Mouse (Mus musculus) urinary bladder, postnatal 25 days (tissue): ENCODE measurements around the gene Fbxo9.
"Not testable (repeated sequence)": the region's sequence is repeated elsewhere in the genome, so short reads cannot be mapped to it uniquely, and the experiment has no call there.

Source experiments
- DNase-seq: peaks from one replicate; pipeline ENCODE4 v3.0.0; 2022; ENCODE audit warnings: low spot score

Fbxo9 gene

DNA sequence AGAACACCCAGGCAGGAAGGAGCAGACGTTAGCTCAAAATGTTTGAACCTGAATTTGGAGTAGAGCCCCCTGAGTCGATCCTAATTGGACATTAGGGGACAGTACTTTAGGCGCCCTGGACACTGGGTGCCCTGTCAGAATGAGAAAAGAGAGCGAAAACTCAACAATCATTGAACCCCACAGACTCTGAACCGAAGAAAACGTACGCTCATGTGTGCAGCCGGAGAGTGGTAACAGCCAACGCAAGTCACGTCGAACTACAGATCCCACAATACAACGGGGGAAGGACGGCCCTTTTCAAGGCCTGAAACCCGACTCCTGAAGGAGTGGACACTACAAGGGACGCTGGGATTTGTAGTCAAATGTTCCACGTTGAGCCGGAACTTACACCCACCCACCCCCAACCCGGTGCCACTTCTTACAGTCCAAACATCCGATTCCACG lies at the start of gene Fbxo9, which contains the start of gene Ick:
Fbxo9 (minus strand) TSS at position 270 of the 444 bp plus-strand sequence.
Ick (plus strand) TSS at position 397 of the 444 bp plus-strand sequence.
- peak; percentile 64 for DNase-seq

DNA sequence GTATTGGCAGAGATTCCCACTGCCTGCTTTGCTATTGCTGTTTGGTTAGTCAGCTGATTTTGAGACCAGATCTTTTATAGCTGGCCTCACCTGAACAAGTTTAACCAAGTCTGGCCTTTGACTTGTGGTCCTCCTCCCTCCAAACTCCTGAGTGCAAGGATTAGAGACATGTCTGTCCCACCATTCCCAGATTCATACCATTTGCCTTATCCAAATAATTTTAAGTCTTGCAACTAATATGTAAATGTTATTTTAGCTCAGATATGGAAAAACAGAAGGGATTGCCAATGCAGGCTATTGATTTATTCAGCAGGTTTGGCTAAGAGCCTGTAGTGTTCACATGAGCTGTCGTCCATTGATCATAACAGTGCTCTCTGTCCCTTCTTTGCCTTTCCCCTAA lies 48.4 kb upstream of the Fbxo9 start:
- no peak for DNase-seq

DNA sequence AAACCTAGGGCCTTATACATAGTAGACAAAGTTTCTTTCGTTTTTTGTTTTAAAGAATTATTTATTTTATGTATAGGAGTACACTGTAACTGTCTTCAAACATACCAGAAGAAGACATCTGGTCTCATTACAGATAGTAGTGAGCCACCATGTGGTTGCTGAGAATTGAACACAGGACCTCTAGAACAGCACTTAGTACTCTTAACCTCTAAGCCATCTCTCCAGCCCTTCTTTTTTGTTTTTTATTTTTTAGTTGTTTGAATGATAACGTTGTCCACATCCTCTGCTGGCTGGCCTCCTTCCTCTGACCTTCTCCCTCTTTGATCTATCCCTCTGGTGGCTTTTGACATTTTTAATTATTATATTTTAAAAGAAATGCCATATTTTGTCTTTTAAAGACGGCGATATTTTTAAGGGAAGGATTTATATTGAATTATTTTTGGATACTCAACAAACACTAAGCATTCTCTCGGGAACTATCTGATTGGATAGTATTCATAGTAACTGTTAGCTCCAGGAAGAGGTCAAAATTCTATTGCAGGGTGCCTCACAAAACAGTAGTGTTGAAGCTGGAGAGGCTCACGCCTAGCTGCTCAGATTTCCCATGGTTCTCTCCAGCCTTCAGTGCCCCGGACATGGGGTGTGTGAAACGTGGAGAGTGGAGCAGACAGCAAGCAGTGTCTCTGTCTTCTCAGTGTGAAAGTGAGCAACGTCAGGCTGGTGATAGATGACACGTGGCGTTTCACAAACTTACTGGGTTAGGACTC lies 45.5 kb upstream of the Fbxo9 start:
- no peak for DNase-seq

DNA sequence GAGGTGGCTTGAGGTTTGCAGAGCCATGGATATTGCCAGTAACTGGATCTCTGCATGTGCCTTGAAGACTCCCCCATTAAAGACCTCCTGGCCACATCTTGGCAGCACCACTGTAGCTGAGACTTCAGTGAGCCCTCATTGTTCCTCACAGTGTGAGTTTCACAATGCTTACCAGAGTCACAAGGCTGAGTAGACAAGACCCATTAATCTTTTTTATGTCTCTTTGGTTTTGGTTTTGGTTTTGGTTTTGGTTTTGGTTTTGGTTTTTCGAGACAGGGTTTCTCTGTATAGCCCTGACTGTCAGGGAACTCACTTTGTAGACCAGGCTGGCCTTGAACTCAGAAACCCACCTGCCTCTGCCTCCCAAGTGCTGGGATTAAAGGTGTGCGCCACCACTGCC lies 40.9 kb upstream of the Fbxo9 start:
- not testable (repeated sequence) for DNase-seq

- no peak for DNase-seq
Observed at GRCm38 (mm10) chr9:78148149-78148548, 39.3 kb upstream of the Fbxo9 start.

DNA sequence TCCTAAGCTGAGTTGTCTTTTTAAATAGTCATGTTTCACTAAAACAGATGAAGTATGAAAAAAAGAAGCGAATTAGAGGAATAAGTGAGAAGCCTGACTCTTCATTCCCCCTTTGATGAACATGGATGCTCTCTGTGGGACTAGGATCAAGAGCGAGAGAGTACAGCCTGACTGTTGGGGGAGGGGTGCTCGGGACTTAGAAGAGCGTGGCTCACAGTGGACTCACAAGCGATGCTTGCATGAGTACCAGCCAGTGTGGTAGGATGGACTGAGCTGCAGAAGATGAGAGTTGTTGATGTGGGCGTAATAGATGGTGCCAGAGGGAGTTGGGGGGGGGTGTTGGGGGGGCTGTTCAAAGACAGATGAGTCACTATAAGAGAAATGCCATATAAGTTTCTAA lies 37.8 kb upstream of the Fbxo9 start:
- no peak for DNase-seq

DNA sequence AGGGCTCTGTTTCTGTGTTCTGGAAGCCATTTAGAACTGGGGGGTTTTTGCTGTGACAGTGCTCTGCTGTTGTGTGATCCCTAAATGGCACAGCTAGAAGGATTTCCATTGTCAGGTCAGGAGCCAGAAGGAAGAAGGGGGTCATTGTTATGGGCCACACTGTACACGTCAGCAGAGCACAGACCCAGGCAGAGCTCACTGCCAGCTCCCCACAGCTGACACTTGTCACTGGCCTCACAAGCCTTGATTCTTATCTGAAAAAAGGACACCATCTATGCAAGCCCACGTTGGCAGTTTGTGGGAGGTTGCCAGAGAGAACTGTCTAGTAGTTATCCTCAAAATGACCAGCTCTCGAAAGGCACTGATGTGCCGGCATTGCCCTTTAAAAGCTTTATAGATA lies 37.2 kb upstream of the Fbxo9 start:
- DNase-seq: no peak

DNA sequence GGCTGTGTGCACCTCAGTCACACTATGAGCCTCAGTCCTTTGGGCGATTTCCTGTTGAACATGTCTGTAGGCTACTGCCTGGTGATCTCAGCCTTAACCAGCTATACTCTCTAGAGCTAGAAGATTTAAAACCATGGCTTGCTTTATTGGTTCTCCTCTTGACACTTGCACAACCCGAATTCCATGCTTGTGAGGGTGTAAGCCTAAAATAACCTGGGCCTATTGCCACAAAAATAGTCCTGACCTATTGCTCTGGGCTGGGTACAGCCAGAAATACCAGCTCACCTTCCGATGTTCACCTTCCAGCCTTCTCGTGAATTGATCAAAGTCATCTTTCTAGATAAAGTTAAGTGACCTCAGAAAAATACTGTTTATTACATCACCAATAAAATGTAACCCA lies 30.6 kb upstream of the Fbxo9 start:
- DNase-seq: no peak

GRCm38 (mm10) chr9:78138044-78138676 lies 29.3 kb upstream of the Fbxo9 start:
- no peak for DNase-seq

DNA sequence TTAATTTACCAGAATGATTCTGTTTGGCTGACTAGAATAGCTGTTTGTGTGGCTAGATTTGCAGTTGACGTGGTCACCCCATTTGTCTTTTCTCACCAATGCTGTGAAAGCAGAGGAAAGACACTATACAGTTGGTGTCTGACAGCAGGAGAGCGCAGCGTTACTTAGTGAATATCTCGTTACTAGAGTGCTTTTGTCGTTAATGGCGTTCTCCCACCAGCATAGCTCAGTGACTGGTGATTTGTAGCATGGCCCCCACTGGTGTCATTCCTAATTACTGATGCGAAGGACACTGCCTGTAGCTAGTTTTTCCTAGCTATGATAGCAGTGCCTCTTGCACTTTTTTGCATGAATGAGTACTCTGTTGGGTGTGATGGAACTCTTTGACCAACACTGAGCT lies 26.8 kb upstream of the Fbxo9 start:
- DNase-seq: no peak

DNA sequence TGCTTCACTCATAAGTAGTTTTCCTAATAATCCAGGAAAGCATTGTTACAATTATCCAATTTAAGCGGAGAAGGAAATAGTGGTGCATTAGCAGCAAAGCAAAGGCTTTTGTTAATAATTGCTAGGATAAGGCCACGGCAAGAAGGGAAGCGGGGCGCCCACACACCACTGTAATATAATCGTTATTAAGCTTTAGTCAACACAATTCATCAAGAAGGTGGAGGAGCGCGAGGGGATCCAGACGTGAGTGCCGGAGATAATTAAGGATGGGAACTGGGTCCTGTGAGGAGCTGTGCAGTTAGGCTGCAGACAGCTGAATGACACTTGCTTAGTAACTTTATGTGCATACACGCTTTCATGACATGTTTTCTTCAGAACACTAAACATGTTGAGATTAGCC lies 17.8 kb upstream of the Fbxo9 start:
- no peak for DNase-seq

- no peak for DNase-seq
Observed at GRCm38 (mm10) chr9:78126007-78126406, 17.1 kb upstream of the Fbxo9 start.

GRCm38 (mm10) chr9:78124297-78124696 lies 15.4 kb upstream of the Fbxo9 start:
- DNase-seq: no peak

DNA sequence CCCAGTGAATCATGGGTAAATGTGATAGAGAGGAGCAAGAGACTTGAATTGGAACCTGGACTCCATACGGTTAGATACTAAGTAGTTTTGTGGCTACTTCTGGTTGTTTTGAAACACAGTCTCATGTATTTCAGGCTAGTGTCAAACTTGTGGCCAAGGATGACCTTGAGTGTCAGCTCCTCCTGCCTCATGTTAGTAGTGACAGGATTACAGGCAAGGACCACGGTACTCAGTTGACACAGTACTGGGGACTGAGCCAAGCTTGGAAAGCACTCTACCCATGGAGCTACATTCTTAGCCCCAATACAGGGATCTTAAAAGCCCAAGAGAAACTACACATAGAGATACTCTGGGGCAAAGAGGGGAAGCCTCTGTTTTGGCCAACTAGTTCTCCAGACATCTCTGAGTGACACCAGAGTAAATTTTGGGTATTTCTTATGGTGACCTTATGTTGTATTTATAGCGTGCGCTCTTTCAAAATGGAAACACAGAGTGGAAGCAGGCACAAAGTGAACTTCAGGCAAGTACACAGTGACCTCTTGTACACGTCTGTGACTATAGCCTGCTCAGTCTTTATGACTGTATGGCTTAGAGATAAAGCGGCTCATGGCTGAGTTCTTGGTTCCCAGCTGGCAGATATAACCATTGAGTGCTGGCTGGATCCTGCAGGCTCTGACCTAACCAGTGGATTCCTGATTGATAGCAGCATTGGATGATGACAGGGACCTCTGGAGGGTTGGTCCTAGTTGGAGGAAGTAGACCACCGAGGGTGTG lies 14.3 kb upstream of the Fbxo9 start:
- no peak for DNase-seq

- DNase-seq: no peak
Observed at GRCm38 (mm10) chr9:78121985-78122384, 13.1 kb upstream of the Fbxo9 start.

- no peak for DNase-seq
Observed at GRCm38 (mm10) chr9:78121358-78121757, 12.5 kb upstream of the Fbxo9 start.

GRCm38 (mm10) chr9:78117690-78118089 lies 8.8 kb upstream of the Fbxo9 start:
- DNase-seq: no peak

DNA sequence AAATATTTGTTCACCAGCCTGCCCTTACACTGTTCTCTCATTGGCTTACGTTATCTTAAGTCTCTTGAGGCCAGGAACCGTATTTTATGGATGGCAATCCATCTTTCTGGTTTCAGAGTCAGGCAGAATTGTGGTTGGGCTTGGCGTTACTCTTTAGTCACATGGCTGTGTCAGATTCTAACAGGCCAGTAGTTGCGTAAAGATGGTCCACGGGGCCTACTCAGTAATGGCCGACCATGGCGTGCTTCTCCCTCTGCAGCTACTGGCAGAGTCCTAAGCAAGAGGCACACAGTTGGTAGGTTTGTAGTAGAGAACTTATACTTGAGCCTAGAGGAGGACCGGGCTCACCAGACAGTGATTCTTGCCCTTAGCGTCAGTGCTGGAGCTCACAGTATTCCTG lies 6.9 kb upstream of the Fbxo9 start:
- no peak for DNase-seq

GRCm38 (mm10) chr9:78113538-78113885 lies 4.6 kb upstream of the Fbxo9 start:
- no peak for DNase-seq

DNA sequence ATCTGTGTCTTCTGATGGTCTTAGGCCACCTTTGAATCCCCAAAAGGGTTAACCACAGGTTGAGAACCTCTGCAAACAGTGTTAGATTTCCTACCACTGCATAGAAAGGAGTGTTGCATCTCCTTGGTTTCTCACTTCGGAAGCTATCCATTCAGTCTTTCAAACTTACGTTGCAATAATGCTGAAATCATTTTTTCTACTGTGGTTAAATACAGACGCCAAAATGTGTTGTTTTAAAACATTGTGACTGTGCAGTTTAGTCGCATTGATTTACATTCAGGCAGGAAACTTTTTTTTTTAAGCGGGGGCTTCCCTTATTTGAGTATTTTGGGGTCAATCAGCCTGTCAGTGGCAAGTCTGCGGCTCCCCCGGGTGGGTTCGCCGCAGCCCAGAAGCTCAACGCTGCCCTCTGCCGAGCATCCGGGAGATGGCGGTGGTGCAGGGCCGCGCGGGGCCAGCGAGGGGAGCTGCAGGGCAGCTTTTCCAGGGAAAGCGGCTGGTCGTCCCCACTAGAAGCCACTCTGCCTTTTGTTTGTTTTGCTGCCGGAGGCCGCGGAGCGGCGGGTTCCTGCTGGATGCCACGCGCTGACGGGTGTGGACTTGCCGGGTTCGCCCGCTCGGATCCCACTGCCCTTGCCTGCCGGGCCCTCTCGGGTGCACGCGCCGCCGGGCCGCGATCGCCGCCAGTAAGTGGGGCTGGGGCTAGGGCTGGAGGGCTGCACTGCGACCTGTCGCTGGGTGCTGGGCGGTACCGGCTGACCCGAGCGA lies 4.1 kb upstream of the Fbxo9 start:
- DNase-seq: peak; percentile 93

DNA sequence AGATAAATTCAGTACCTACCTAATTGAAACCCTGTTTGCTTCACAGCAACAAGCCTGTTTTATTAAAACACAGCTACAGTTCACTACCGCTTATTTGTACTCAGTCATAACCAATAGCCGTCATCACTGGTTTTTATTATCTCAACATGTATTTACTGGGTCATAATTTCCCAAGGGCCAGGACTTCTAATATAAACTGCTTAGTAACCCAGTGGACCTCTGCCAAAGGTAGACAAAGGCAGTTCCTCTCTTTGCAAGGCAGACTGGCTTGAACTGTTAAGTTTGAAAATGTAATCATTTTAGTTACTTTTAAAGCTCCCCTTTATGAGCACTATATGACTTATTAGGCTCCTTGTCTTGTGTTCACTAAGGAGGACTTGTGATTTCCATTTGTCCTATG lies 2.6 kb upstream of the Fbxo9 start:
- DNase-seq: no peak

DNA sequence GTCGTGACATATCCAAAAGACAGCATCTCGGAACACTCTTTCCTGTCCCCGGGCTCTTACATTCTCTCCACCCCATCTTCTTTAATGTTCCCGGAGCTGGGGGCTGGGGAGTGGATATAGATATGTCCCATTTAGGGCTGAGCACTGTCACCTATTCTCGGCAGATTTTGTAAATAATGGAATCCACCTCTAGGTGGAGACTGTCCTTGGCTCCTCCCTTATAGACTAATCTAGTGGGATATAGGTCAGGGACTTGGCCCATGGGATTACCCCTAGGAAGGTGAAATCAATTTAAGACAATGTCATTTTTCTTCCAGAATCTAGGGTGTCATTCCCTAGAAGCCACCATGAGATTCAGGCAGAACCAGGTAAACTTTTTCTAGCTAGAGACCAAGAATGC lies 791 bp upstream of the Fbxo9 start:
- DNase-seq: no peak
